Mouse (Mus musculus) CD4-positive, CD25-positive, alpha-beta regulatory T cell, adult 2 months (primary cell): ENCODE data around the gene Fancf.
A peak's percentile ranks its signal among the peaks of the same experiment; 100 is the strongest.

ENCODE experiments used
- DNase-seq: peaks from one replicate; pipeline ENCODE4 v3.0.0-alpha.2; 2012; ENCODE audit warnings: low read depth, low spot score

Fancf gene

DNA sequence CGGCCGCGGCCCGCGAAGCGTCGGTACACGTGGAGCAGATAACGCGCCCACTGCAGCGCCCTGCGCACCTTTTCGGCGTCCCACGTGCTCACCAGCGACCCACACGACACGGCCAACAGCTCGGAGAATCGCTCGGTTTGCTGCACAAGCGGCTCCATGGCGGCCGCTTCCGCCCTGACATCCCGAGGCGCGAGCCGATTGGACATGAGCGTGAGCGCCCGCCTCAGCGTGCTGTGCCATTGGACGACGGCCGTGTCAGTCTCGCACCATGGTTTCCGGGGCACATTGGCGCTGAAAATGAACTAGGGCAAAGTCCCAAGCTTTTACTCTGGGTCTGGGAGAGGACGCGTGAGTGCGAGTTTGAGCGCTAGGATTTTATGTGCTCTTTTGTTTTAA is at the start of gene Fancf:
Gene Fancf, minus strand, starts transcription at position 171 of the 396 bp plus-strand sequence.
- DNase-seq = peak; percentile 98

DNA sequence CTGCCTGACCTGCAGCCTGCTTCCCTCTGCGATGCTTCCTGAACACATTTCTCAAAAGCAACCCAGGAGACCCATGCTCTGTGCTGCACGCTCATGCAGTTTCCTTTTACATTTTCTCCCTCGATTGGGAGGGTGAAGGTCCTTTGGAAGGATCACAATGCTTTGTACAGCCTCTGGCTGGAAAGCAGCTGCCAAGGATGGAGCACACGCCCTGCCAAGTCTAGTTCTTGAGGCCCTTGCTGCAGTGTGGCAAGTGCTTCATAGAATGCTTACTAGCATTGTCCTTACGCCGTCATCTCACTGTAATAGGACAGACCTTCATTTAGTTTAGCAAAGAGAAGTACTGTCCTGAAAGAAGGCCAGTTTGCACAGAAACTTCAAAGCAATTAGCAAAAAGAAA is 37.0 kb upstream of the Fancf start:
- no peak for DNase-seq

DNA sequence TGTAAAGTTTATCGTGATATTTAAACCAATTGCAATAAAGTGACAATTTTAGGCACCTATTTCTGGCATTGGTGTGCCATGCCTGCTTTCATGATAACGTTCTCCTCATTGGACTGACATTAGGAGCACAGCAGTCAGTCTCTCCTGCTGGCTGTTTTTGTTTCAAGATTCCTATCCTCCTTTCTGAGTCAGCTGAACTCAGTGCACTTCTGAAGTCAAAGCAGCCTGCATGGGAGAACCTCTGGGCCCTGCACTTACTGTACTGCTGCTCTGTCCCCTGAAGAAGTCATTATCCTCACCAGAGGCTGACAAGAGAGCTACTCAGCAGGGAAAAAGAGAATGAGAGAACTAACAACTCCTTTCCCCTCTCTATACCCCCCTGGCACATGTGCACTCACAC is 32.9 kb upstream of the Fancf start:
- DNase-seq = no peak

DNA sequence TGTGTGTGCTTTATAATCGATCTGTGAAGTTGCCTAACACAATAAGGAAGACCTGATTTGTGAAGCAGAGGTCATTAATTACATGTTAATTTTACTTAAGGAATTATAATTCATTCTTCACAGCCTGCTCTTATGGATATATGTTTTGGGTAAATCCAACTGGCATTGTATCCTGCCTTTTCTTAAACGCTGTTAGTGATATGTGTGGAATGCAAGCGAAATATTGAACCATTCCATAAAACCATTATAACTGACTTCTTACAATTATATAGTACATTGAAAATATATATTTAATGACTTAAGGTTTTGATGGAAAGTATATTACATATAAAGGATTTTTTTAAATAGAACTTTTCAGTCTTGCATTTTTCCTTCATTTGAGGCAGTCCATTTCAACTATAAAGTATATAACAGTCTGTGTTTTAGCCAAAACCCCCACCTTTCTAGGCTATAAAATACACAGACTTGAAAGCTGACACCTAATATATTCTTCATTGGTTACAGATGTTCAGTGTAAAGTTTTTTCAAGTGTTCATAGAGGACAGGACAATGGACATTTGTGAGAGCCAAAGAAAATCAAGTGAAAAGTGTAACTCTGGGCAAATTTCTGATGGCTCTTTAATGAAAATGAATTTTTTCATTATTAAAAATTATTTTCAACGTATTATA is 32.2 kb upstream of the Fancf start:
- no peak for DNase-seq

DNA sequence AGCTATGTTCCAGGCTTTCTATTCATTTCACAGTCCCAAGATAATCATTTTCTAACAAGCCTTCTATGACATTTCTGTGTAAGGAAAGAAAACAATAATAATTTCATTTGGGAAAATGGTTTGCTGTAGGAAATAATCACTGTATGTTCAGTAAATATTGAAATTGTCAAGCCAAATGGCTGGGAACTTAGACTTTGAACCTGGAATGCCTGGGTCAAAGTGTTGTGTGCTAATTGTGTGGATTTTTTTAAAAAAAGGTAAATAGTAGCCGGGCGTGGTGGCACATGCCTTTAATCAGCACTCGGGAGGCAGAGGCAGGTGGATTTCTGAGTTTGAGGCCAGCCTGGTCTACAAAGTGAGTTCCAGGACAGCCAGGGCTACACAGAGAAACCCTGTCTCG is 30.9 kb upstream of the Fancf start:
- DNase-seq = no peak

DNA sequence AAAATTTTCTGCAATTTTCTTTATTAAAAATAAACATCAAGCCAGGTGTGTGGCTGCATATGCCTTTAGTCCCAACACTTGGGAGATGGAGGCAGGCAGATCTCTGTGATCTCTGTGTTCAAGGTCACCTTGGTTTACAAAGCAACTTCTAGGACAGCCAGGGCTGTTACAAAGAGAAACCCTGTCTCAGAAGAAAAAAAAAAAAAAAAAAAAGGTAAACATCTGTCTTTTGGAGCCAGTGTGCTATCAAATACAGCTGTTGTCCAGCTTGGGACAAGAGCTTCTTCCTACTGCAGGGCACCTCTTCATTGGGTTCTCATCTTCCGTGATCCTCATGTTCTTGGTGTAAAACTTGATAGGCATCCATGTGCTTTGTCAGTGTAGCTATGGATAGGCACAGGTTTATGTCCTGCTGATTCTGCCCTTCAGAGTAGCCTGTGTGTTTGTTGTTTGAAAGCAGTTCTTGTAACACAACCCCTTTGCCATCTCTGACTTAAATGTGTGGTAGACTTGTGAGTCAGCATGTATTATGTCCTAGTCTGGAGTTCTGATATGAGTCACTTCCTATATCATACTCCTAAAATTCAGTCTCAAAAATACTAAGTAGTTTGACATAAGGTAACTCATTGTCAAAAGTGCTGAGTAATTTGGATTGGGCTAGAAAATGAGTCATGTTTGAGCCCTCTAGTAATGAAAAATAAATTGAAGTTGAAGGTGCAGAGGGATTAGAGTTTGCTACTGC is 30.3 kb upstream of the Fancf start:
- peak; percentile 13 for DNase-seq

DNA sequence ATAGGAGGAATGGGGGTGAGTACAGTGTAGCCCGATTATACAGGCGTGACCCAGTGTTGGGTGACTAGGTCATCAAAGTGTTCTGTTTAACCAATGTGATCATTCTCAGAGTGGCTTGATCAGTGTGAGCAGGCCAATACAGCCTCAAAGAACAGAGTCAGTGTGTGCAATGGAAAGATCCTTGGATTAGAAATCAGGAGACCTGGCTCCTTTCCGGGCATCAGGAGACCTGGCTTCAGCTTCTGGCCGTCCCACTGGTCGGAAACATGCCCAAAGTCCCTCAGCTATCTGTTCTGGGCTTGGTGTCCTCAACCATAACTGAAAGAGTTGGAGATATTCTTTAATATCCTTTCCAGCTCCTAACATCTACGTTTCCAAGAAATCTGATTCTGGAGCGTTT is 27.5 kb upstream of the Fancf start:
- no peak for DNase-seq

DNA sequence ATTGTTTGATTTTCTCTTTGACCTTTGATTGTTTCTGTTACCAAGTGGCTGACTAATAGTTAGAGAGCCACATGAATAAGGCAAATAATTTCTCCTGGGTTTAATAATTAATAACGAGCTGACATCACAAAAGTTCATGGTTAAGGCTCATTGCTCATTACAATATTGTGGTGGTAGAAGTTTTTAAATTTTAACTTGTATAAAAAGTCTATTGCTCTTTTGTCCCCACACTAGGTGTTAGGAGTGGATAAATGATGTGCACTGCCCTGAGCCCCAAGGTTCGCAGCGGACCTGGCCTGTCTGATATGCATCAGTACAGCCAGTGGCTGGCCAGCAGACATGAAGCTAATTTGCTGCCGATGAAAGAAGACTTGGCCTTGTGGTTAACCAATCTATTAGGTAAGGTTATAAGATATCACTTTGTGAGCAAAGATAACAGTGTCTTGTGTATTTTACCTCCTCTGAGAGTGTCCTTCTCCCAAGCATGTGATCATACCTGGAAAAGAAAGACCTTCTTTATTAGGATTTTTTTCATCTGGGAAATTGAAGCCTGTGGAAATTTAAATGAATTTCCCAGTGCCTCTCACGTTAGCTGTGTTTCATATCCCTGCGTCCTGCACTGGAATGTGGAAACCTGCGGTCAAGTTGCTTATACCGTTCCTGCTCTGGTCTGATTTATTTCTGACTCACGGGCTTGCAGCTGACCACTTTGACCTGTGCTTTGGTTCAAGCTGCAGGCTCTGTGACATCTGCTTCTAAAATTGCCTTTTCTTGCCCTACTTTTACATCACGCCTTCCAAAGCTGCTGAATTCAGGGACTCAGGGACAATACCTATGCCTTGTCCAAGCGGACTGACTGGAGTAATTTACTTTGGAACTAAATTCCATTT is 25.9 kb upstream of the Fancf start:
- DNase-seq = no peak

DNA sequence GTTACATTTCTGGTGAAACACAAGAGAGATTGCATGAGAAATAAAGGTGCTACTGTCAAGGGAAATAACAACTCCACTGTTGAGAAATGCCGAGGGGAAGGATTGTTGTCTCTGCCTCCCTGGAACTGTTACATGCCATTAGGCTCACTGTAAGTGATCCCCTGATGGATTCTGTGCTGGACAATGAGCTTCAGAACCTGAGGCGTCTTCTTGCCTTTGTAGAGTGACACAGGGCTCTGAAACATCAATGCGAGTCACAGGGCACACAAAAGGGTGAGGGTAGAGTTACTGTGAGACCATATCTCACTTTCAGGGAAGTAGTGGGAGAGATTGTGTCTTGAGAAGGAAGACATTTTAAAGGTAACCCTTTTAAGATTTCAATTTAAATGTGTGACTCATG is 23.3 kb upstream of the Fancf start:
- no peak for DNase-seq

DNA sequence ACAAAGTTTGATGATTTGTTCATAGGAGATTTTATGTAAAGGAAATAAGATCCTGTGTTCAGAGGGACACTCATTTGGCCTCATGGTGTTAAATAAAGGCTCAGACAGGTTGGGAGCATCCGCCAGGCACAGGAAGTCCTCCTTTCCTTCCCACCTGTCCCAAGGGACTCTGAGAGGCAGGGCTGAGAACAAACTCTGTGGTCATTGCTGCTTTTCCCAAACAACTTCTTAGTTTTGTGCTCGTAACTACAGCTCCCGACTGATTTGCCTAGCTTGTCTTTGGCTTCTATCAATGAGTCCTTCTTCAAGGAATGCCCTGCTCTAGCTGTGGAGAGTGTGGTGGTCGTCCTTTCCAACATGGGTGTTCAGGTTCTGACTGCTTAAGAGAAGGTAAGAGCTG is 18.1 kb upstream of the Fancf start:
- no peak for DNase-seq

DNA sequence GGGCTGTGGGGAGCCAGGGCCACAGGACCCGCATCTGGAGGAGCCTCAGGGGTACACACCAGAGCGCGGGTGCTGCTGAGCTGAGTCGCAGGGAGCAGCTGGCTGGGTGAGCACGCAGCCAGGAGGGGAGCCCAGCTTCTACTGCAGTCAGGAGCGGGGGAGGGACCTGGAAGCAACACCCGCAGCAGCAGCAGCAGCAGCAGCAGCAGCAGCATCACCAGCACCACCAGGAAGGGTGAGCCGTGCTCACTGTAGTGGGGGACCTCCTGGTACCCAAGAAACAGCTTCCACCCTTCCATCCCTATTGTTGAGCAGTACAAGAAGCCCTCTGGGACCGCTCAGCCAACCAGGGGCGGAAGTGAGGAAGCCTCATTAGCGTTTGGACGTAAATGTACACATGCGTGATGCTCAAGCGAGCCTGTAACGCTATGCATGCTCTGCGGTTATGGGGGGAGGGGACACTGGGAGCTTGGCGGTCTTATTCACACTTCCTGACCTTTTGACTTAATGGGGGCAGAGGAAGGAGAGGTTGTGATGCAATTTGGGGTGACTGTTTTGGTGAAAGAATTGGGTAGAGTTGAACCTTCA is 17.2 kb upstream of the Fancf start:
- peak; percentile 76 for DNase-seq

DNA sequence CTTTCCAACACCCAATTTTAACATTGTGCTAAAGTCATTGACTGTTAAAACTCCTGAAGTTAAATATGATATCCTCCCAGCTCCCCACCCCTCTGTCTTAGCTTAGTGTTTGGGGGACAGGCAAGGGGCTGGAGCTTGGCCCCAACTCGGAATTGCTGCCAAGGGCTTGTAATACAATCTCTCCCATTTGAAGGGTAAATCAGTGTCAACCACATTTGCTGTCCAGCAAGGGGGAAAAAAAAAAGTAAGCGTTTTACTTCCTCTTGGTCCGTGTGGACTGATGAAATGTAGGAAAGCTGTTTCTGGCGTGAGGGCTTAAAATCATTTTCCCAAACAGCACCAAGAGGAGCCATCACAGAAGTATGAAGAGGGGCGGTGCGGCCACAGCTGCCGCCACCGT is 16.7 kb upstream of the Fancf start:
- DNase-seq = no peak

DNA sequence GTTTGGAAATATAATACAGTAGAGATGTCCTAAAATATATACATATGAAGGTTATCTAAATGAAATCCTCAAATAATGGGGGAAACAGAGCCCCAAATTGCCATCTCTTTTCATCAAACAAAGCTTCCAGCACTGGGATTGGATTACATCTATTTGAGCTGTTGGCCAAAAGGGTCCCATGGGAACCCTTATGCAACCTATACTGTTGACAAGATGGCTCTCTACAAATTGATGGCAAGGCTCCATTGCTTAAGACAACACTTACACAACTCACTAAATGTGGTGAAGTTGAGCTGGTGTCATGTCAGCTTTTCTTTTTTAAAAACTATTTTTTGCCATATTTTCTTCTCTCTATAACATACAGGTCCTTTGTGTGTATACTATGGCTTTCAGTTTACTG is 14.2 kb upstream of the Fancf start:
- DNase-seq = no peak

DNA sequence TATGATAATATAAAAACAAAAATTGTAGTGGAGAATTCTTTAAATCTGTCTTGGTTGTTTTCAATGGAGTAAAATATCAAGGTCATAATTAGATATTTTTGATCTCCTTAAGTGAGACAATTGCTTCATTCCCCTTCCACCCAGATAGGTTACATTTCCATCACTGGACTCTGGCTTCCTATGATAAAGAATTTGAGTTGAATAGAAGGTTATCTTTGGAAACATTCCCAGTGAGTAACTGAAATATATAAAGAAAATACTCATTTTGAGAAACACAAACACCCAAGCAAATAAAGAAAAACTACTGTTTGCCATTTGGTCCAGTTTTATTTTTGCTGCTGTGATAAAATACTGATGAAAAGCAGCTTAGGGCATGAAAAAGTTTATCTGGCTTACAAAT is 10.5 kb upstream of the Fancf start:
- no peak for DNase-seq

DNA sequence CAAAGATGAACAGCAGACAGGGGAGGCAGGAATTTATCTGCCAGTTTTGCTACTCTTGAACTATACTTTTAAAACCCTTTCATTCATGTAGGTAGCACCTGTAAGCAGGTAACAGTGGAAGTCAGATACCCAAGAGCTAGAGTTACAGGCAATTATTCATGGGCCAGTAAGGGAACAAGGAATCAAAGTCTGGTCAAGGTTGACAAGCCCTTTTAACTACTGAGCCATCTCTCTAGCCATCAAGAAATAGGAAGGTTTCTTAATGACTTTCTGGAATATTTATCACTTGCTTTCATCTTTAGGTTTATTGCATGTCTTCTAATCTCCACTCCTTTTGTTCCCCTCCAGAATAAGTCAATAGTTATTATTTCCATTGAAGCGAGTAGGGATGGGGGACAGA is 10.0 kb upstream of the Fancf start:
- no peak for DNase-seq

DNA sequence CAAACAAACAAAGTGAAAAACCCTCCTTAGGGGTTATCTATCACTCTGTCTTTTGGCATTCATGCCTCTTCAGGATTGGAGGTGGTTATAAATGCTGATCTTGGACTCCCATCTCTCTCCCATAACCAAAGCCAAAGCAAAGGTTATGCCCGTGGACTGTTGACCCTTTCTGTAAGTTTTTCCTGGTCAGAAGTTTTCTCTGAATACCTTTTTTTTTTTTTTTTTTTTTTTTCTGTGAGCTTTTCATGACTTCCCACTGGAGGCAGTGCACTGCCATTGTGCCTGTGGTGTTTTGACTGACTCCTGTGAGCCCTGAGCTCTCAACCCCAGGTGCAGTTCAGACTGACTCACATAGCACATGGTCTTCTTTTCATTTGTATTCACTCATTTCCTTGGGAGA is 5.9 kb upstream of the Fancf start:
- DNase-seq = no peak

DNA sequence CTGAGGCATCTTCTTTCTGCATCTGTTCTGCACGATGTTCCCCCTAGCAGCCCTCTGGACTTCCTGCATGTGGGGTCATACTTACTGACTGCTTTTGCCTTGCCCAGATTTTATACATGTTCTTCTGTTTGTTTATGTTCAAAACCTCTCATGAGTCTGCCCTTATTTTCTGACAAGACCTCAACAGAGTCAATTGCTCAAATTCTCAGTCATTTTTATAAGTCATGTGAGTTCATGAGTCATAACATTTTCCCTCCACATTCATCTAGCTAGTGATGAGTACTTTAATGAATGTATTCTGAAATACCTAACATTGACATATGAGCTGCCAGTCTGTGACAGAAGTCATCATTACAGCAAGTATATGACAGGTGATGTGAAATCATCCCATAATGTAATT is 3.3 kb upstream of the Fancf start:
- no peak for DNase-seq

DNA sequence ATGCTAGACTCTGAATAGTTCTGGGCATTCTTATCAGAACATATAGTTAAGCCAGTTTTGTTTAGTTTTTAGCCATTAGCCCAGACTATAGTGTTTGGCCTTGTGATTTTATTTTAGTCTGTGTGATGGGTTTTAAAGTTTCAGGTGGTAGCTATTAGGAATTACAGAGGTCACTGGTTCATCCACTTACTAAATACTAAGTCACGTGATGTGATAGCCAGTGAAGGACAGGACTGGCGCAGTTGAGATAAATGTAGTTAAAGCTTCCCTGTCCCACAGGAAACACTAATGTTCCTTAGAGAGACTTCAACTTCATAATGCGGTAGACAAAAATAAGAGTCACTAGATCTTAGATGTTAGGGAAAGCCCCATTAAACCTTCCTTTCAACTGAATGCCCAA is 775 bp upstream of the Fancf start:
- DNase-seq = no peak

DNA sequence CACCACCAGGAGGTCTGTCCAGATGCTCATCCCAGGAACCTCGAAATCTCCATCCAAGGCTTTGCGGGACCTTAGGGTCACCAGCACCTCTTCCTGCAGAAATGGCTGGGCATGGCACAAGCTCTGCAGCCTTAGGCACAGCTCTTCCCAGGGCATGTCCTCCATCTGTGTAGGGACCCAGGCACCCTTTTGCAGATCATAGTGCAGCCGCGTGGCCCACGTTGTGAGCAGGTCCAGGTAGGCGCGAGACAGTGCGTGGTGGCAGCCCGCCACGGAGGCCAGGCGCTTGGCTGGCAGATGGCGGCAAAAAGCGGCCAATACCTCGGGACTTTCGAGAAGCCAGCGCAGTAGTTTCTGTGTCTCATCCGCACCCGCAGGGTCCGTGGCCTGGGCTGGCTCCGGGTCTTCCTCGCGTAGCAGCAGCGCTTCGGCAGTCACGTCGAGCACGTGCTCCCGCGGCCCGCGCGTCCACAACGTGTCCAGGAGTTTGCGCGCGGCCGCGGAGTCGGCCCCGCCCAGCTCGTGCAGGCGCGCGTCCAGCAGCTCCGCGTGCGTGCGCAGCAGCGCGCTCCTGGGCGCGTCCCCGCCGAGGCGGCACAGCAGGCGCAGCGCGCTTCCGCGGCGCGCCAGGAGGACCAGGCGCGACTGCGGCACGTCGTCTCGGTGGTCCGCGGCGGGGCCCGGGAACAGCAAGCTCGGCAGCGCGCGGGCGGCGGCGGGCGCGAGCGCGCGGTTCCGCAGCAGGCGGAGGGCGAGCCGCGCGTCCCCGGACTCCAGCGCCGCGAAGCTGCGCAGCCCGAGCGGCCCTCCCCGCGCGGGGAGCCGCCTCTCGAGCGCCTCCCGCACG is 594 bp downstream of the Fancf start, which contains the start of gene Gas2:
Gene Gas2, plus strand, starts transcription at position 766 of the 847 bp plus-strand sequence.
- DNase-seq = peak; percentile 90

DNA sequence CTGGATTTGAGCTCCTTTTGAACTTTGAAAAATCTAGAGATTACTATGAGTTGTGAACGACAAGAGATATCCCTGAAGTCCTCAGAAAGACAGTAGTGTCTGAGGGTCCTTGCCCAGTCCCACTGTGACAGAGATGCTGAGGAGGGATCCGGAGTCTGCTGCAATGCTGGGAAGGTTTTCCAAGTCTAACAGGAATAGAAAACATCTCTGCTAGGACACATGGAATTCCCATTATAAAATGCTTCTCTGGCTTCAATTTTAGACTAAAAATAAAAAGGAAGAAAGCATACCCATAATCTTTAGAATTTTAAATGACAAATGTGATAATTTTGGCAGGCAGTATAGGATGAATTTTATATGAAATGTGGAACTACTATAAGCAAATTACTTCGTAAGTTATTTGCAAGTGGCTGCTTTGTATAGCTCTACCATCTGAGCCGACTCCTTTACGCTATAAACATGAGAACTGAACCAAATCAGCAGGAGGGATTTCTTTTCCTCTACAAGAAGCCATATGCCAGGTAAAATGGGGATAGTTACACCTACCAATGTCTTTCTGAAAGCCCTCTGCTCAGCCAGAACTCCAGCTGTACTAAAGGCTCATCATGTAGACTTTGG is 10.1 kb downstream of the Fancf start:
- DNase-seq = no peak

DNA sequence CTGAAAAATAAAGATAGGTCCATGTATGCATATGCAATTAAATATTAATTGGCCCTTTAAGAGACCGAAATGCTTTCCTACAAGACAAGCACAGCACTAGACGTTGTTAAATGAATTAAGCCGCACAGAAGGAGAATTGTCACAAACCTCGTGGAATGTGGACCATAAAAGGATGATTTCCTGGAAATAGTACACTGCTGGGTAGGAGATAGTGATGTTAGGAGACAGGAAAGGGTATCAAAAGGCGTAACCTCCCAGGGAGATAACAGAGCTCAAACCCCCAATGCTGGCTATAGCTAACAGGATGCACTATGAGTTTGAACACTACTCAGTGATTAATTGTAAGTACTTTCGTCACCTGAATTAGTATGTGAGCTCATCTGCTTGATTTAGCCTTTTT is 11.2 kb downstream of the Fancf start:
- DNase-seq = no peak
